Mouse (Mus musculus) E14TG2a.4 (cell line): ENCODE measurements around the gene Slamf9.

Experiments used
- CTCF ChIP-seq: conservative IDR thresholded peaks from 2 replicates; pipeline ENCODE4 v1.5.1; 2014; ENCODE audit warnings: low read length
- NANOG ChIP-seq: IDR thresholded peaks from 2 replicates; pipeline ENCODE4 v1.6.1; 2014; ENCODE audit warnings: borderline replicate concordance, low read length, mixed read lengths
- POU5F1 ChIP-seq: IDR thresholded peaks from 2 replicates; pipeline ENCODE4 v1.6.1; 2014; ENCODE audit warnings: low read length, borderline replicate concordance

DNA sequence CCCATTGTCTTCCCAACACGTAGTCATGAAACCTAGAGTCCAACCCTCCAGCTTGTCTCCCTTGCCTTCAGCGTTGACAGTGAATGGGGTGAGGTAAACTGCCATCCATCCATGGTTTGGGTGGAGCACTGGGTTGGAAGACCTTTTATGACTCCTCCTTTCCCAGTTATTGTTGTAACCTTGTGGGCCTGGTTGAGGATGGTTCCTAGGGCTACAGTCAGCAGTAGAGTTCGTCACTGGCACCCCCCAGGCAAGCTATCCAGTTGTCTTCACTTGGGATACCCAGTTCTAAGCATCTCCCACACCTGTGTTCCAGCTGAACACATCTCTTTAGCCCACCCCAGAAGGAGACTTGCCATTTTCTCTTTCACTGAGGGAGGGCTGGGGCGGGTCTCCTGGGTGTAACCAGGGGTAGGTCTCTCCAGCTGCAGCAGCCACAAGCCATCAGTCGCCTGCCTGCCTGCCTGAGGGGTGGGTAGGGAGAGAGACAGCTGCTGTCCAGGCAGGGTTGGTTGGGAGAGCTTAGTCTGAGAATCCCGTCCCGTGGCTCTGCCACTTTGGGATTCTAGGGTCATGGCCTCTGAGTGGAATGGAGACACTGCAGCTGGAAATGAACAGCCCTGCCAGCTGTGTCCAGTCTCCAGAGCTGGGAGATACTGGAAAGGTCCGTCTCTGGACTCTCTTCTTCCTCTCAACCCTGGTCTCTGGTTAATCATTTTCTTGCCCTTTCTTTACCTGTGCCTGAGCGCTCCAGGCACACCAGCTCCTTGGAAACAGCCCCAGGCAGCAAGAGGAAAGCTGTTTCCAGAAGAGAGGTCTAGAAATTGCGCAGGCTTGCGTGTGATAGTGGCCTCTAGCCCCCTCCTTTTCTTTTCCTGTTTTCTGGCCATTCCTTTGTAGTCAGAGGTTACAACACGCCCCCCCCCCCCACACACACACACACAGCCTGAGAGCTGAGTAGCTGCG lies 27.3 kb downstream of the Slamf9 start:
- TF ChIP-seq CTCF (no peak), NANOG (no peak), POU5F1 (no peak)
